Mouse (Mus musculus) intestine, embryonic 14.5 days (tissue): ENCODE results near the gene Tbx18. TPM values are rescaled to one million over a fixed set of nuclear protein-coding genes. Genes with fewer than 3 reads are reported as not detected.

ENCODE experiments used
- ATAC-seq: fragments of 200-750 bp; cut with Nextera tagmentation; replicated peaks from 2 replicates; pipeline ENCODE4 v1.8.0; 2017; ENCODE audit warnings: low read depth, moderate number of reproducible peaks, moderate TSS enrichment, moderate library complexity; ENCODE audit not compliant: low FRiP score, low TSS enrichment
- DNase-seq: peaks from one replicate; pipeline ENCODE4 v3.0.0-alpha.2; 2018; ENCODE audit warnings: low spot score
- H3K27ac ChIP-seq: fragments of 300-500 bp; sonication (generic); 2 replicates; pipeline ENCODE4 v1.5.1; 2014; ENCODE audit warnings: low read depth, mild to moderate bottlenecking, control low read depth
- H3K27me3 ChIP-seq: fragments of 300-500 bp; sonication (generic); replicated peaks from 2 replicates; pipeline ENCODE4 v1.6.1; 2014; ENCODE audit warnings: low read length, control low read depth; ENCODE audit not compliant: control insufficient read depth, insufficient read depth
- H3K36me3 ChIP-seq: fragments of 300-500 bp; sonication (generic); 2 replicates; pipeline ENCODE4 v1.6.1; 2014; ENCODE audit warnings: low read length, control low read depth; ENCODE audit not compliant: control insufficient read depth, insufficient read depth
- H3K4me1 ChIP-seq: fragments of 300-500 bp; sonication (generic); replicated peaks from 2 replicates; pipeline ENCODE4 v1.6.1; 2014; ENCODE audit warnings: low read length, control low read depth, mixed read lengths; ENCODE audit not compliant: control insufficient read depth, insufficient read depth
- H3K4me2 ChIP-seq: fragments of 300-500 bp; sonication (generic); 2 replicates; pipeline ENCODE4 v1.6.1; 2014; ENCODE audit warnings: low read length
- H3K4me3 ChIP-seq: fragments of 300-500 bp; sonication (generic); 2 replicates; pipeline ENCODE4 v1.5.1; 2014; ENCODE audit warnings: low read depth, low read length, control low read depth, mixed read lengths
- H3K9ac ChIP-seq: fragments of 300-500 bp; sonication (generic); 2 replicates; pipeline ENCODE4 v1.6.1; 2014; ENCODE audit warnings: mild to moderate bottlenecking, low read length
- H3K9me3 ChIP-seq: fragments of 300-500 bp; sonication (generic); 2 replicates; pipeline ENCODE4 v1.6.1; 2016; ENCODE audit warnings: low read length, control low read depth; ENCODE audit not compliant: control insufficient read depth
- WGBS: fragments of 180-500 bp; shearing (Covaris S2); extraction: QIAGEN DNeasy Blood & Tissue Kit; methylation state at CpG from one replicate; pipeline ENCODE4 v1.1.7; 2014; 5-methylcytosine and 5-hydroxymethylcytosine counted together
- polyA plus RNA-seq: library from polyadenylated mRNA; unstranded; fragments of >200 nt; fragmentation: Nextera tagmentation; extraction: Ambion mirVana; gene quantifications from 2 replicates; pipeline ENCODE4 v1.2.1, GENCODE M21; 2014

The Tbx18 gene
- polyA plus RNA-seq, 1 experiment from 2014 or later: 0.42 TPM

- WGBS: 1% methylated on average over 13 of the region's 13 CpGs
Measured at GRCm38 (mm10) chr9:87738123-87738522, 7.1 kb upstream of the Tbx18 start.

GRCm38 (mm10) chr9:87737271-87737670 lies 6.2 kb upstream of the Tbx18 start:
- Histone ChIP-seq H3K36me3 (no peaks in the 10 kb centered on the region), H3K27ac (no peak overlapping the region), H3K9me3 (no peaks in the 10 kb centered on the region), H3K27me3 (peaks cover 99% of the 10 kb centered on the region), H3K4me1 (0 out of 2 replicates have a peak, but pooled peaks cover 4% of the 10 kb centered on the region), H3K4me2 (no peak overlapping the region), H3K4me3 (no peak overlapping the region), H3K9ac (no peak overlapping the region)
- WGBS: 5% methylated on average over 4 of the region's 4 CpGs
- ATAC-seq: no peak
- DNase-seq: no peak

More at GRCm38 (mm10) chr9:87738123-87738522, 7.1 kb upstream of the Tbx18 start:
- Histone ChIP-seq H3K9me3 (no peaks in the 10 kb centered on the region), H3K4me1 (0 out of 2 replicates have a peak, but pooled peaks cover 4% of the 10 kb centered on the region), H3K4me3 (no peak overlapping the region), H3K36me3 (no peaks in the 10 kb centered on the region), H3K27ac (no peak overlapping the region), H3K9ac (no peak overlapping the region), H3K27me3 (peaks cover 99% of the 10 kb centered on the region), H3K4me2 (no peak overlapping the region)
- no peak for ATAC-seq
- DNase-seq: peak; percentile 74

GRCm38 (mm10) chr9:87735046-87735445 lies 4.0 kb upstream of the Tbx18 start:
- H3K27ac ChIP-seq: no peak overlapping the region
- H3K9ac ChIP-seq: no peak overlapping the region
- H3K36me3 ChIP-seq: no peaks in the 10 kb centered on the region
- 2% methylated on average over 9 of the region's 9 CpGs for WGBS
- DNase-seq (no peak), ATAC-seq (no peak)
- peaks cover 14% of the 10 kb centered on the region; the same call in 1 of the 2 replicates for H3K4me1 ChIP-seq
- no peaks in the 10 kb centered on the region for H3K9me3 ChIP-seq
- H3K4me3 ChIP-seq: no peak overlapping the region
- H3K4me2 ChIP-seq: no peak overlapping the region
- peaks cover 98% of the 10 kb centered on the region for H3K27me3 ChIP-seq

- WGBS: 6% methylated on average over 9 of the region's 9 CpGs
- H3K4me1 ChIP-seq: peaks cover 16% of the 10 kb centered on the region
- DNase-seq (no peak), ATAC-seq (no peak)
- H3K27me3 ChIP-seq: peaks cover 98% of the 10 kb centered on the region
- no peaks in the 10 kb centered on the region for H3K36me3 ChIP-seq
- H3K4me2 ChIP-seq: no peak overlapping the region
- H3K9ac ChIP-seq: no peak overlapping the region
- no peak overlapping the region for H3K27ac ChIP-seq
- no peaks in the 10 kb centered on the region for H3K9me3 ChIP-seq
- H3K4me3 ChIP-seq: no peak overlapping the region
Measured at GRCm38 (mm10) chr9:87734631-87735030, 3.6 kb upstream of the Tbx18 start.

GRCm38 (mm10) chr9:87733732-87734131 lies 2.7 kb upstream of the Tbx18 start:
- H3K27me3 ChIP-seq: peaks cover 98% of the 10 kb centered on the region
- WGBS: under 1% methylated on average over 11 of the region's 11 CpGs

GRCm38 (mm10) chr9:87733236-87733630 lies 2.2 kb upstream of the Tbx18 start:
- ATAC-seq (no peak), DNase-seq (no peak)
- 2% methylated on average over 11 of the region's 11 CpGs for WGBS
- Histone ChIP-seq H3K9me3 (no peaks in the 10 kb centered on the region), H3K4me3 (no peak overlapping the region), H3K36me3 (no peaks in the 10 kb centered on the region), H3K27ac (no peak overlapping the region), H3K4me1 (peaks cover 16% of the 10 kb centered on the region), H3K9ac (no peak overlapping the region), H3K27me3 (peaks cover 98% of the 10 kb centered on the region), H3K4me2 (no peak overlapping the region)

More at GRCm38 (mm10) chr9:87733732-87734131, 2.7 kb upstream of the Tbx18 start:
- Histone ChIP-seq H3K4me1 (peaks cover 16% of the 10 kb centered on the region), H3K4me3 (no peak overlapping the region), H3K27ac (no peak overlapping the region), H3K36me3 (no peaks in the 10 kb centered on the region), H3K9ac (no peak overlapping the region), H3K9me3 (no peaks in the 10 kb centered on the region), H3K4me2 (no peak overlapping the region)
- DNase-seq (peak; percentile 51), ATAC-seq (no peak)

- Histone ChIP-seq H3K27me3 (peaks cover 98% of the 10 kb centered on the region), H3K4me1 (peaks cover 16% of the 10 kb centered on the region), H3K9ac (no peak overlapping the region), H3K4me3 (no peak overlapping the region), H3K4me2 (no peak overlapping the region), H3K9me3 (no peaks in the 10 kb centered on the region), H3K36me3 (no peaks in the 10 kb centered on the region), H3K27ac (no peak overlapping the region)
- DNase-seq: peak; percentile 72
- ATAC-seq: no peak
- WGBS: 4% methylated on average over 25 of the region's 25 CpGs
Measured at GRCm38 (mm10) chr9:87732416-87733235, 1.6 kb upstream of the Tbx18 start.

GRCm38 (mm10) chr9:87730271-87730960 lies 644 bp downstream of the Tbx18 start:
- ATAC-seq (peak; percentile 32), DNase-seq (peak; percentile 82)
- Histone ChIP-seq H3K4me1 (peaks cover 16% of the 10 kb centered on the region), H3K36me3 (no peaks in the 10 kb centered on the region), H3K4me3 (peak overlapping the region; percentile 38), H3K27ac (no peak overlapping the region), H3K9me3 (no peaks in the 10 kb centered on the region), H3K9ac (peak overlapping the region; percentile 34), H3K27me3 (peaks cover 88% of the 10 kb centered on the region), H3K4me2 (peak overlapping the region; percentile 60)
- WGBS: under 1% methylated on average over 85 of the region's 91 CpGs
